Mouse (Mus musculus) C2C12 (cell line): ENCODE results near the gene Nrgn.

Experiments used
- CTCF ChIP-seq: IDR thresholded peaks from one replicate; pipeline ENCODE4 v1.5.1; 2011; ENCODE audit not compliant: control insufficient read depth, insufficient read depth, insufficient read length
- MAX ChIP-seq: IDR thresholded peaks from one replicate; pipeline ENCODE4 v1.6.1; 2011; ENCODE audit warnings: mild to moderate bottlenecking, control low read depth
- MYOG ChIP-seq: IDR thresholded peaks from one replicate; pipeline ENCODE4 v1.6.1; 2011; ENCODE audit not compliant: control insufficient read depth, insufficient read length; ENCODE audit errors: extremely low read depth

- TF ChIP-seq MAX (no peak), CTCF (no peak), MYOG (no peak)
Observed at GRCm38 (mm10) chr9:37550435-37550834, 2.3 kb downstream of the Nrgn start.
